Mouse (Mus musculus) liver, embryonic 15.5 days (tissue): ENCODE data around the gene Cenpb. TPM values are rescaled to one million over a fixed set of nuclear protein-coding genes. Genes with fewer than 3 reads are reported as not detected.

Experiments
- ATAC-seq: fragments of 200-750 bp; cut with Nextera tagmentation; 2 replicates; pipeline ENCODE4 v1.8.0; 2017; ENCODE audit warnings: moderate number of reproducible peaks, mild to moderate bottlenecking, moderate library complexity; ENCODE audit not compliant: insufficient read depth
- H3K27ac ChIP-seq: fragments of 300-500 bp; sonication (generic); replicated peaks from 2 replicates; pipeline ENCODE4 v1.5.1; 2015; ENCODE audit warnings: mild to moderate bottlenecking, inconsistent platforms
- H3K27me3 ChIP-seq: fragments of 300-500 bp; sonication (generic); 2 replicates; pipeline ENCODE4 v1.6.1; 2015; ENCODE audit warnings: mild to moderate bottlenecking, inconsistent platforms
- H3K36me3 ChIP-seq: fragments of 300-500 bp; sonication (generic); replicated peaks from 2 replicates; pipeline ENCODE4 v1.6.1; 2015; ENCODE audit warnings: moderate library complexity, mild to moderate bottlenecking, inconsistent platforms
- H3K4me1 ChIP-seq: fragments of 300-500 bp; sonication (generic); replicated peaks from 2 replicates; pipeline ENCODE4 v1.6.1; 2015; ENCODE audit warnings: inconsistent platforms
- H3K4me2 ChIP-seq: fragments of 300-500 bp; sonication (generic); 2 replicates; pipeline ENCODE4 v1.6.1; 2015; ENCODE audit warnings: moderate library complexity, mild to moderate bottlenecking, inconsistent platforms
- H3K4me3 ChIP-seq: fragments of 300-500 bp; sonication (generic); replicated peaks from 2 replicates; pipeline ENCODE4 v1.5.1; 2015; ENCODE audit warnings: mild to moderate bottlenecking, inconsistent platforms
- H3K9ac ChIP-seq: fragments of 300-500 bp; sonication (generic); 2 replicates; pipeline ENCODE4 v1.6.1; 2015; ENCODE audit warnings: moderate library complexity, mild to moderate bottlenecking, inconsistent platforms
- H3K9me3 ChIP-seq: fragments of 300-500 bp; sonication (generic); replicated peaks from 2 replicates; pipeline ENCODE4 v1.6.1; 2016; ENCODE audit warnings: inconsistent platforms
- WGBS: fragments of 180-500 bp; shearing (Covaris S2); methylation state at CpG from one replicate; pipeline ENCODE4 v1.1.7; 2015; ENCODE audit warnings: mixed read lengths; ENCODE audit not compliant: insufficient replicate concordance; 5-methylcytosine and 5-hydroxymethylcytosine counted together
- polyA plus RNA-seq: library from polyadenylated mRNA; unstranded; fragments of >200 nt; fragmentation: Nextera tagmentation; extraction: Ambion mirVana; gene quantifications from 2 replicates; pipeline ENCODE4 v1.2.1, GENCODE M21; 2015

Cenpb gene
- polyA plus RNA-seq, 1 experiment from 2014 or later: 4.1 TPM

GRCm38 (mm10) chr2:131138296-131138695 lies 41.6 kb downstream of the Cenpb start:
- Histone ChIP-seq H3K27ac (peak overlapping the region; percentile 98), H3K9ac (no peak overlapping the region), H3K9me3 (no peaks in the 10 kb centered on the region), H3K4me3 (no peak overlapping the region), H3K4me1 (peaks cover 82% of the 10 kb centered on the region), H3K4me2 (no peak overlapping the region), H3K27me3 (no peaks in the 10 kb centered on the region), H3K36me3 (peaks cover 6% of the 10 kb centered on the region)
- no peak for ATAC-seq
- 71% methylated on average over 4 of the region's 4 CpGs for WGBS

GRCm38 (mm10) chr2:131135521-131136139 lies 44.2 kb downstream of the Cenpb start:
- WGBS: 11% methylated on average over 11 of the region's 11 CpGs
- no peaks in the 10 kb centered on the region for H3K9me3 ChIP-seq
- no peaks in the 10 kb centered on the region for H3K36me3 ChIP-seq
- peak overlapping the region; percentile 72 for H3K4me2 ChIP-seq
- H3K27me3 ChIP-seq: no peaks in the 10 kb centered on the region
- peak overlapping the region; percentile 98 for H3K27ac ChIP-seq
- peak overlapping the region; percentile 14 for H3K4me3 ChIP-seq
- peak overlapping the region; percentile 67 for H3K9ac ChIP-seq
- H3K4me1 ChIP-seq: peaks cover 78% of the 10 kb centered on the region
- ATAC-seq: peak; percentile 100

GRCm38 (mm10) chr2:131134826-131135400 lies 45.0 kb downstream of the Cenpb start:
- H3K4me2 ChIP-seq: peak overlapping the region; percentile 72
- H3K27ac ChIP-seq: peak overlapping the region; percentile 98
- H3K9ac ChIP-seq: peak overlapping the region; percentile 67
- WGBS: 73% methylated on average over 8 of the region's 8 CpGs
- H3K4me3 ChIP-seq: peak overlapping the region; percentile 14; the same call in 1 of the 2 replicates
- no peaks in the 10 kb centered on the region for H3K9me3 ChIP-seq
- H3K36me3 ChIP-seq: no peaks in the 10 kb centered on the region
- ATAC-seq: no peak
- H3K4me1 ChIP-seq: peaks cover 75% of the 10 kb centered on the region
- H3K27me3 ChIP-seq: no peaks in the 10 kb centered on the region

GRCm38 (mm10) chr2:131134381-131134780 lies 45.5 kb downstream of the Cenpb start:
- H3K9ac ChIP-seq: peak overlapping the region; percentile 67; the same call in 1 of the 2 replicates
- H3K4me1 ChIP-seq: peaks cover 75% of the 10 kb centered on the region

GRCm38 (mm10) chr2:131132930-131133547 lies 46.8 kb downstream of the Cenpb start, which contains the start of gene Gm11037:
TSS of gene Gm11037 (plus strand) at chr2:131133497.
- 81% methylated on average over 9 of the region's 9 CpGs for WGBS
- Histone ChIP-seq H3K36me3 (no peaks in the 10 kb centered on the region), H3K9ac (0 out of 2 replicates have a peak within 1 kb of the TSS, but pooled peaks have one; percentile 67), H3K27ac (peak within 1 kb of the TSS; percentile 98), H3K4me1 (peaks cover 84% of the 10 kb centered on the region), H3K27me3 (no peaks in the 10 kb centered on the region), H3K9me3 (no peaks in the 10 kb centered on the region), H3K4me3 (no peak within 1 kb of the TSS), H3K4me2 (no peak within 1 kb of the TSS)
- ATAC-seq: no peak

More at GRCm38 (mm10) chr2:131134381-131134780, 45.5 kb downstream of the Cenpb start:
- H3K4me2 ChIP-seq: no peak overlapping the region
- H3K27ac ChIP-seq: peak overlapping the region; percentile 98
- ATAC-seq: no peak
- H3K4me3 ChIP-seq: no peak overlapping the region
- no peaks in the 10 kb centered on the region for H3K36me3 ChIP-seq
- no peaks in the 10 kb centered on the region for H3K27me3 ChIP-seq
- no peaks in the 10 kb centered on the region for H3K9me3 ChIP-seq
- WGBS: 13% methylated on average over 1 of the region's 1 CpGs

GRCm38 (mm10) chr2:131132111-131132888 lies 47.6 kb downstream of the Cenpb start:
- ATAC-seq: no peak
- Histone ChIP-seq H3K9me3 (no peaks in the 10 kb centered on the region), H3K4me3 (no peak overlapping the region), H3K27ac (peak overlapping the region; percentile 63), H3K9ac (no peak overlapping the region), H3K4me1 (peaks cover 84% of the 10 kb centered on the region), H3K36me3 (no peaks in the 10 kb centered on the region), H3K4me2 (no peak overlapping the region), H3K27me3 (no peaks in the 10 kb centered on the region)
- WGBS: 72% methylated on average over 10 of the region's 10 CpGs

- Histone ChIP-seq H3K9me3 (no peaks in the 10 kb centered on the region), H3K36me3 (no peaks in the 10 kb centered on the region), H3K4me1 (peaks cover 85% of the 10 kb centered on the region), H3K4me3 (no peak overlapping the region), H3K27me3 (0 out of 2 replicates have a peak, but pooled peaks cover under 1% of the 10 kb centered on the region), H3K4me2 (no peak overlapping the region), H3K27ac (peak overlapping the region; percentile 63), H3K9ac (no peak overlapping the region)
- WGBS: 76% methylated on average over 2 of the region's 2 CpGs
- ATAC-seq: no peak
Measured at GRCm38 (mm10) chr2:131130849-131131248, 49.0 kb downstream of the Cenpb start.

- Histone ChIP-seq H3K36me3 (no peaks in the 10 kb centered on the region), H3K4me1 (peaks cover 82% of the 10 kb centered on the region), H3K27ac (peak overlapping the region; percentile 86), H3K9me3 (no peaks in the 10 kb centered on the region), H3K27me3 (peaks cover 11% of the 10 kb centered on the region; the same call in 1 of the 2 replicates), H3K4me2 (peak overlapping the region; percentile 47), H3K9ac (0 out of 2 replicates have a peak overlapping the region, but pooled peaks have one; percentile 10), H3K4me3 (no peak overlapping the region)
- 37% methylated on average over 5 of the region's 5 CpGs for WGBS
- ATAC-seq: peak; percentile 79
Measured at GRCm38 (mm10) chr2:131129836-131130235, 50.0 kb downstream of the Cenpb start.

GRCm38 (mm10) chr2:131128636-131129157 lies 51.2 kb downstream of the Cenpb start:
- Histone ChIP-seq H3K4me2 (peak overlapping the region; percentile 82), H3K9me3 (no peaks in the 10 kb centered on the region), H3K27ac (peak overlapping the region; percentile 86), H3K4me1 (peaks cover 76% of the 10 kb centered on the region), H3K27me3 (peaks cover 19% of the 10 kb centered on the region), H3K4me3 (no peak overlapping the region), H3K36me3 (no peaks in the 10 kb centered on the region), H3K9ac (no peak overlapping the region)
- 59% methylated on average over 3 of the region's 3 CpGs for WGBS
- ATAC-seq: no peak

GRCm38 (mm10) chr2:131128211-131128610 lies 51.7 kb downstream of the Cenpb start:
- no peak for ATAC-seq
- peaks cover 75% of the 10 kb centered on the region for H3K4me1 ChIP-seq

More at GRCm38 (mm10) chr2:131128211-131128610, 51.7 kb downstream of the Cenpb start:
- H3K36me3 ChIP-seq: no peaks in the 10 kb centered on the region
- H3K9ac ChIP-seq: peak overlapping the region; percentile 63; the same call in 1 of the 2 replicates
- H3K27me3 ChIP-seq: peaks cover 24% of the 10 kb centered on the region
- H3K9me3 ChIP-seq: no peaks in the 10 kb centered on the region
- WGBS: 66% methylated on average over 5 of the region's 5 CpGs
- H3K27ac ChIP-seq: no peak overlapping the region
- H3K4me3 ChIP-seq: peak overlapping the region; percentile 59
- H3K4me2 ChIP-seq: peak overlapping the region; percentile 82
